11 mouse cellular contexts compared by ENCODE assay signal in the genomic region with DNA sequence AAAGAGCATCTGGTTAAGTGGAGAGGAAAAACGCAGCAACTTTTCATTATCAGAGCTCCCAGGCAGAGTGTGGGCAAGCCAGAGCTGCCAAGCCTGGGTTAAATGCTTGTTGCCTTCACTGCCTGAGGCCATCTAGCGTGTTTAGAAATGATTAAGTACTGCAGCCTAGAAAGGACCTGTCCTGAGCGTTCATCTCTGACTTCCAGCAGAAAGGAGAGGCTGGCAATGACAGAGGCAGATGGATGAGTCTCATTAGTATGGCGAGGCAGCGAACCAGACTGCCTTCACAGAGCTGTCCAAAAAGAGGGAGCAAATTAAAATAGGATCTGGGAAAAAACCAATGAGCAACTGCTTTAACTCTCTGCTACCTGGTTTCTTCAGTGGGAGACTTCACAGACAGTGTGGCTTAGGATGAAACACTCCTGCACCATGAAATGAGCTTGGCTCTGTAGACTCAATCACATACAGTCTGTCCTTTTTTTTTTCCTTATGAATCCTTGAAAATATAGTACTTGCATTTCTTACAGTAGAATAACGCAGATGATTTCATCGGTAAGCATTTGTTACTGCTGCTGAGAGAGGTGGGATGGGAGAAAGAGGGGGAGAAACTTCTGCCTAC.
A peak's percentile ranks its signal among the peaks of the same experiment; 100 is the strongest.
DNase-seq lines count a peak whose midpoint lies in the region; ATAC-seq and TF ChIP-seq lines count a peak whose summit lies in the region.
"Had no signal": no experiment of that assay in that cellular context is flagged by ENCODE, and none has a peak within 500 bp of the region (broad histone marks: within the 10 kb centered on the region; RNA-seq: fewer than 3 reads in every experiment).

No protein-coding gene starts in this region.

- H3K9ac ChIP-seq in hindbrain, embryonic 12.5 days, result no peak overlapping the region
- H3K9ac ChIP-seq in midbrain, embryonic 16.5 days (ENCODE audit: low read depth, low read length), result no peak overlapping the region
- H3K9ac ChIP-seq in stomach, postnatal 0 days (ENCODE audit: low read length), result no peak overlapping the region
- H3K9ac ChIP-seq: heart, embryonic 12.5 days; lung, embryonic 15.5 days had no signal

- ATAC-seq in hindbrain, embryonic 12.5 days (ENCODE audit: low FRiP score), result peak; percentile 95
- ATAC-seq in midbrain, embryonic 16.5 days, result peak; percentile 77; the same call in 1 of the 2 replicates
- no peak for ATAC-seq in stomach, postnatal 0 days (ENCODE audit: low FRiP score, low TSS enrichment)

- no peak overlapping the region for H3K4me3 ChIP-seq in hindbrain, embryonic 12.5 days
- no peak overlapping the region for H3K4me3 ChIP-seq in midbrain, embryonic 16.5 days (ENCODE audit: low read depth, low read length)
- H3K4me3 ChIP-seq in stomach, postnatal 0 days (ENCODE audit: low read depth, low read length), result no peak overlapping the region
- H3K4me3 ChIP-seq: heart, embryonic 12.5 days; lung, embryonic 15.5 days had no signal

- 30% methylated on average over 7 of the region's 7 CpGs for WGBS in hindbrain, embryonic 12.5 days
- WGBS in midbrain, embryonic 16.5 days, result 38% methylated on average over 7 of the region's 7 CpGs
- 34% methylated on average over 7 of the region's 7 CpGs for WGBS in stomach, postnatal 0 days

- H3K27ac ChIP-seq in hindbrain, embryonic 12.5 days, result 0 out of 2 replicates have a peak overlapping the region, but pooled peaks have one; percentile 30
- no peak overlapping the region for H3K27ac ChIP-seq in midbrain, embryonic 16.5 days (ENCODE audit: low read length)
- H3K27ac ChIP-seq in stomach, postnatal 0 days (replicated peaks), result no peak overlapping the region
- H3K27ac ChIP-seq: lung, embryonic 15.5 days had no signal

- H3K9me3 ChIP-seq in hindbrain, embryonic 12.5 days (replicated peaks), result no peaks in the 10 kb centered on the region
- H3K9me3 ChIP-seq in midbrain, embryonic 16.5 days (replicated peaks; ENCODE audit: control insufficient read depth, low read length, poor library complexity, severe bottlenecking), result no peaks in the 10 kb centered on the region
- no peaks in the 10 kb centered on the region for H3K9me3 ChIP-seq in stomach, postnatal 0 days (ENCODE audit: control insufficient read depth, low read length)
- H3K9me3 ChIP-seq: heart, embryonic 12.5 days; lung, embryonic 15.5 days had no signal

- TF ChIP-seq CTCF in stomach, postnatal 0 days (IDR thresholded peaks at IDR 0.05; ENCODE audit: low read depth), result no peak

- H3K36me3 ChIP-seq in hindbrain, embryonic 12.5 days, result no peaks in the 10 kb centered on the region
- H3K36me3 ChIP-seq in midbrain, embryonic 16.5 days (ENCODE audit: control insufficient read depth, insufficient read depth, low read length), result no peaks in the 10 kb centered on the region
- H3K36me3 ChIP-seq in stomach, postnatal 0 days (ENCODE audit: control insufficient read depth, insufficient read depth, low read length), result no peaks in the 10 kb centered on the region
- H3K36me3 ChIP-seq: heart, embryonic 12.5 days; lung, embryonic 15.5 days had no signal

- no peaks in the 10 kb centered on the region for H3K27me3 ChIP-seq in hindbrain, embryonic 12.5 days
- no peaks in the 10 kb centered on the region for H3K27me3 ChIP-seq in midbrain, embryonic 16.5 days (ENCODE audit: control insufficient read depth, insufficient read depth, low read depth, low read length)
- H3K27me3 ChIP-seq in stomach, postnatal 0 days (ENCODE audit: control insufficient read depth, insufficient read depth, low read length), result no peaks in the 10 kb centered on the region
- H3K27me3 ChIP-seq: heart, embryonic 12.5 days; lung, embryonic 15.5 days had no signal

- H3K4me2 ChIP-seq in hindbrain, embryonic 12.5 days (replicated peaks), result no peak overlapping the region
- H3K4me2 ChIP-seq in midbrain, embryonic 16.5 days (ENCODE audit: low read length), result peak overlapping the region; percentile 20; the same call in 1 of the 2 replicates
- no peak overlapping the region for H3K4me2 ChIP-seq in stomach, postnatal 0 days (replicated peaks; ENCODE audit: low read depth)
- H3K4me2 ChIP-seq: heart, embryonic 12.5 days; lung, embryonic 15.5 days had no signal

- TF ChIP-seq EP300 in stomach, postnatal 0 days (optimal IDR thresholded peaks at IDR 0.05), result no peak

- H3K4me1 ChIP-seq in hindbrain, embryonic 12.5 days, result 0 out of 2 replicates have a peak, but pooled peaks cover 7% of the 10 kb centered on the region
- H3K4me1 ChIP-seq in midbrain, embryonic 16.5 days (ENCODE audit: control insufficient read depth, insufficient read depth, low read length), result peaks cover 2% of the 10 kb centered on the region; the same call in 1 of the 2 replicates
- no peaks in the 10 kb centered on the region for H3K4me1 ChIP-seq in stomach, postnatal 0 days (replicated peaks; ENCODE audit: control insufficient read depth, insufficient read depth)
- H3K4me1 ChIP-seq: lung, embryonic 15.5 days had no signal

- peak; percentile 3 for DNase-seq in adrenal gland, postnatal 14 days
- DNase-seq in embryo, embryonic 10 days (ENCODE audit: low spot score), result peak; percentile 78
- DNase-seq in stomach, postnatal 0 days (ENCODE audit: low spot score), result no peak
- DNase-seq in c-Kit-positive CD71-positive TER-119-positive erythroid progenitor cells, embryonic 14.5 days (ENCODE audit: low spot score), result no peak
- DNase-seq in lung, postnatal 14 days, result no peak
- DNase-seq: cerebellum, adult 9-11 months; kidney, adult 2 months had no signal

Comparison
In these comparisons a context has a peak if more than half of its experiments do, and no peak if none do; other contexts are left out.
1. DNase-seq: peak in adrenal gland, postnatal 14 days (single experiment) and embryo, embryonic 10 days (single experiment); none in stomach, postnatal 0 days (single experiment), c-Kit-positive CD71-positive TER-119-positive erythroid progenitor cells, embryonic 14.5 days (single experiment) and lung, postnatal 14 days (single experiment).